ENCODE assay signal across 23 mouse cellular contexts in the genomic region with DNA sequence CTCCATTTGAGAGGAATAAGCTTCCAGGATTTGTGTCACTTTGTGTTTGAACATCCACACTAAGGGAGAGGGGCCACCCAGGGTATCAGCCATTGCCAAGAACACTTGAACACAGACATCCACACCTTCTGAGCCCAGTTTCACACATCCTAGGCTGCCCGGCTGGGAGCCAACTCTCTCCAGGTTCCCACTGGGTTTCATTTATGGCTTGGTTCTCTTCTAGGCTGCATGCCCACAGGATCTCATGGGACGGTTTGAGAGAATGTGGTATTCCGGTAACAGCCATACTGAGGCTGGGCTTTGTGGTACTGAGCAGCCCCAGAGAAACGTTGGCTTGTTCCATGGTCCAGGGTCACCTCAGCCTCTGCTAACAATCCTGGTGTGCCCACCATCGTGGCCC. TPM values are rescaled to one million over a fixed set of nuclear protein-coding genes. Genes with fewer than 3 reads are reported as not detected.
A peak's percentile ranks its signal among the peaks of the same experiment; 100 is the strongest.
DNase-seq lines count a peak whose midpoint lies in the region; ATAC-seq and TF ChIP-seq lines count a peak whose summit lies in the region.
"Not testable (repeated sequence)": the region's sequence is repeated elsewhere in the genome, so short reads cannot be mapped to it uniquely, and the experiment has no call there.
"Had no signal": no experiment of that assay in that cellular context is flagged by ENCODE, and none has a peak within 500 bp of the region (broad histone marks: within the 10 kb centered on the region; RNA-seq: fewer than 3 reads in every experiment).

No protein-coding gene starts in this region.

- ATAC-seq in hindbrain, postnatal 0 days: peak; percentile 39; the same call in 1 of the 2 replicates

- peak; percentile 66 for DNase-seq in adrenal gland, postnatal 14 days
- DNase-seq in cerebellum, adult 18-20 months: peak; percentile 3 to 14
- peak; percentile 62 to 76 for DNase-seq in cerebellum, postnatal 25 days
- peak; percentile 21 to 39 for DNase-seq in frontal cortex, postnatal 10 days (ENCODE audit: low spot score in 2 of 2)
- DNase-seq in heart, embryonic 10.5 days (ENCODE audit: low spot score): peak; percentile 35
- not testable (repeated sequence) for DNase-seq in hindbrain, postnatal 0 days (ENCODE audit: low spot score)
- peak; percentile 21 for DNase-seq in left cerebral cortex, adult 11 months (ENCODE audit: low spot score)
- DNase-seq in right cerebral cortex, adult 18-20 months: peak; percentile 23

- TF ChIP-seq CTCF in hindbrain, postnatal 0 days (IDR thresholded peaks at IDR 0.05; ENCODE audit: low read depth): not testable (repeated sequence)

- WGBS in heart, embryonic 10.5 days: 81% methylated on average over 5 of the region's 5 CpGs
- WGBS in hindbrain, postnatal 0 days: 73% methylated on average over 5 of the region's 5 CpGs

- not testable (repeated sequence) for H3K9me3 ChIP-seq in heart, embryonic 10.5 days; hindbrain, postnatal 0 days (ENCODE audit: low read length)

- H3K27me3 ChIP-seq in heart, embryonic 10.5 days (ENCODE audit: insufficient read depth, poor library complexity, severe bottlenecking); hindbrain, postnatal 0 days (ENCODE audit: insufficient read depth, low read length): not testable (repeated sequence)

- not testable (repeated sequence) for H3K27ac ChIP-seq in heart, embryonic 10.5 days; hindbrain, postnatal 0 days

- H3K36me3 ChIP-seq in heart, embryonic 10.5 days; hindbrain, postnatal 0 days (ENCODE audit: insufficient read depth, low read length): not testable (repeated sequence)

- not testable (repeated sequence) for H3K9ac ChIP-seq in hindbrain, postnatal 0 days (replicated peaks; ENCODE audit: low read length)

- H3K4me1 ChIP-seq in heart, embryonic 10.5 days; hindbrain, postnatal 0 days (ENCODE audit: insufficient read depth, low read length): not testable (repeated sequence)

- H3K4me3 ChIP-seq in heart, embryonic 10.5 days; hindbrain, postnatal 0 days (ENCODE audit: low read length): not testable (repeated sequence)

- not testable (repeated sequence) for H3K4me2 ChIP-seq in hindbrain, postnatal 0 days (ENCODE audit: low read depth, low read length)

RNA-seq across cellular contexts. Expression of gene Unc93a, which starts 25.0 kb away (rescaled TPM):
- 0.26 TPM in 1 of 2 replicates, not detected in the other for total RNA-seq in adrenal gland, postnatal 14 days (2021)
- not detected in 2 replicates for polyA plus RNA-seq in heart, embryonic 10.5 days (2016; fragmentation: Nextera tagmentation; extraction: Ambion mirVana)
- total RNA-seq in hindbrain, postnatal 0 days (2014; rRNA removed): not detected in 2 replicates
- 0.08 TPM in 1 of 2 replicates, not detected in the other for polyA plus RNA-seq in hindbrain, postnatal 0 days (2015; fragmentation: Nextera tagmentation; extraction: Ambion mirVana)
- total RNA-seq: gastrocnemius, postnatal 14 days had no signal
- polyA plus RNA-seq: activated CD4-positive, CD25-positive, alpha-beta regulatory T cell, adult 4 months; embryonic facial prominence, embryonic 14.5 days; G1E; heart, embryonic 12.5 days; hindbrain, embryonic 11.5 days; liver, embryonic 15.5 days; lung, embryonic 16.5 days; midbrain, embryonic 11.5 days; neural tube, embryonic 11.5 days had no signal

RNA-seq across cellular contexts. Expression of gene Tcp10b, which starts 45.7 kb away (rescaled TPM):
- 0.30 and 0.45 TPM in 2 replicates for total RNA-seq in adrenal gland, postnatal 14 days (2021)
- polyA plus RNA-seq in heart, embryonic 10.5 days (2016; fragmentation: Nextera tagmentation; extraction: Ambion mirVana): 0.17 TPM in 1 of 2 replicates, not detected in the other
- 0.18 TPM in 1 of 2 replicates, not detected in the other for total RNA-seq in hindbrain, postnatal 0 days (2014; rRNA removed)
- 0.28 and 0.31 TPM in 2 replicates for polyA plus RNA-seq in hindbrain, postnatal 0 days (2015; fragmentation: Nextera tagmentation; extraction: Ambion mirVana)
- total RNA-seq: G1E; monocyte, adult 5-6 weeks had no signal
- polyA plus RNA-seq: activated CD4-positive, CD25-positive, alpha-beta regulatory T cell, adult 4 months; embryonic facial prominence, embryonic 14.5 days; G1E; heart, embryonic 12.5 days; liver, embryonic 15.5 days; midbrain, embryonic 11.5 days; neural tube, embryonic 11.5 days had no signal

RNA-seq across cellular contexts. Expression of gene Gpr31b, which starts 54.5 kb away (rescaled TPM):
- not detected in 2 replicates for total RNA-seq in adrenal gland, postnatal 14 days (2021)
- not detected in 2 replicates for polyA plus RNA-seq in heart, embryonic 10.5 days (2016; fragmentation: Nextera tagmentation; extraction: Ambion mirVana)
- 0.73 TPM in 1 of 2 replicates, not detected in the other for total RNA-seq in hindbrain, postnatal 0 days (2014; rRNA removed)
- not detected in 2 replicates for polyA plus RNA-seq in hindbrain, postnatal 0 days (2015; fragmentation: Nextera tagmentation; extraction: Ambion mirVana)
- total RNA-seq: gastrocnemius, postnatal 14 days; layer of hippocampus, adult 8-10 months; left cerebral cortex, postnatal 25 days; monocyte, adult 5-6 weeks had no signal
- polyA plus RNA-seq: activated CD4-positive, CD25-positive, alpha-beta regulatory T cell, adult 4 months; embryonic facial prominence, embryonic 14.5 days; frontal cortex, adult 2 months; G1E; limb, embryonic 15.5 days; liver, embryonic 15.5 days; lung, embryonic 16.5 days; midbrain, embryonic 11.5 days; neural tube, embryonic 11.5 days had no signal
